Mouse (Mus musculus): ENCODE measurements at regions not wholly inside any gene's neighbourhood (a gene's known extent, or its start where the extent isn't known, plus 50 kb on each side); places are given as distances from the start of the nearest gene placed in this dataset.

GRCm38 (mm10) chr8:103475816-103476797, 625.3 kb upstream of the Cdh5 start:
- ATAC-seq (replicated peaks; ENCODE audit: poor library complexity, severe bottlenecking): no peak

- ATAC-seq (replicated peaks; ENCODE audit: poor library complexity, severe bottlenecking): no peak
These were observed 619.2 kb upstream of the Cdh5 start for GRCm38 (mm10) chr8:103482033-103482720.

GRCm38 (mm10) chr8:103485441-103485840, 616.0 kb upstream of the Cdh5 start:
- no peak for ATAC-seq (replicated peaks; ENCODE audit: poor library complexity, severe bottlenecking)

- ATAC-seq (replicated peaks; ENCODE audit: poor library complexity, severe bottlenecking): no peak
These were observed 612.0 kb upstream of the Cdh5 start for GRCm38 (mm10) chr8:103489411-103489810.

- ATAC-seq (replicated peaks; ENCODE audit: poor library complexity, severe bottlenecking): no peak
These were observed 608.4 kb upstream of the Cdh5 start for GRCm38 (mm10) chr8:103492914-103493517.

- no peak for ATAC-seq (replicated peaks; ENCODE audit: poor library complexity, severe bottlenecking)
These were observed 607.4 kb upstream of the Cdh5 start for GRCm38 (mm10) chr8:103493932-103494493.

- ATAC-seq (replicated peaks; ENCODE audit: poor library complexity, severe bottlenecking): no peak
These were observed 606.8 kb upstream of the Cdh5 start for GRCm38 (mm10) chr8:103494670-103495069.

- ATAC-seq (replicated peaks; ENCODE audit: poor library complexity, severe bottlenecking): no peak
These were observed 600.1 kb upstream of the Cdh5 start for GRCm38 (mm10) chr8:103501328-103501727.

- no peak for ATAC-seq (replicated peaks; ENCODE audit: poor library complexity, severe bottlenecking)
These were observed 598.2 kb upstream of the Cdh5 start for GRCm38 (mm10) chr8:103502991-103503767.

- ATAC-seq (replicated peaks; ENCODE audit: poor library complexity, severe bottlenecking): no peak
These were observed 595.1 kb upstream of the Cdh5 start for GRCm38 (mm10) chr8:103506334-103506733.

GRCm38 (mm10) chr8:103507068-103507467, 594.4 kb upstream of the Cdh5 start:
- no peak for ATAC-seq (replicated peaks; ENCODE audit: poor library complexity, severe bottlenecking)

- no peak for ATAC-seq (replicated peaks; ENCODE audit: poor library complexity, severe bottlenecking)
These were observed 581.1 kb upstream of the Cdh5 start for GRCm38 (mm10) chr8:103520141-103520866.

GRCm38 (mm10) chr8:103530903-103531302, 570.5 kb upstream of the Cdh5 start:
- no peak for ATAC-seq (replicated peaks; ENCODE audit: poor library complexity, severe bottlenecking)

GRCm38 (mm10) chr8:103534971-103535370, 566.5 kb upstream of the Cdh5 start:
- ATAC-seq (replicated peaks; ENCODE audit: poor library complexity, severe bottlenecking): no peak

- no peak for ATAC-seq (replicated peaks; ENCODE audit: poor library complexity, severe bottlenecking)
These were observed 564.6 kb upstream of the Cdh5 start for GRCm38 (mm10) chr8:103536856-103537255.

- ATAC-seq (replicated peaks; ENCODE audit: poor library complexity, severe bottlenecking): no peak
These were observed 559.5 kb upstream of the Cdh5 start for GRCm38 (mm10) chr8:103541954-103542353.

GRCm38 (mm10) chr8:103551916-103552535, 549.4 kb upstream of the Cdh5 start:
- ATAC-seq (replicated peaks; ENCODE audit: poor library complexity, severe bottlenecking): no peak

GRCm38 (mm10) chr8:103561606-103562005, 539.8 kb upstream of the Cdh5 start:
- ATAC-seq (replicated peaks; ENCODE audit: poor library complexity, severe bottlenecking): no peak

Measured in granulocyte monocyte progenitor cell, adult 5-6 weeks (primary cell).